Mouse (Mus musculus): ENCODE measurements around the gene Lemd2.
A peak's percentile ranks its signal among the peaks of the same experiment; 100 is the strongest.

Gene Lemd2

DNA sequence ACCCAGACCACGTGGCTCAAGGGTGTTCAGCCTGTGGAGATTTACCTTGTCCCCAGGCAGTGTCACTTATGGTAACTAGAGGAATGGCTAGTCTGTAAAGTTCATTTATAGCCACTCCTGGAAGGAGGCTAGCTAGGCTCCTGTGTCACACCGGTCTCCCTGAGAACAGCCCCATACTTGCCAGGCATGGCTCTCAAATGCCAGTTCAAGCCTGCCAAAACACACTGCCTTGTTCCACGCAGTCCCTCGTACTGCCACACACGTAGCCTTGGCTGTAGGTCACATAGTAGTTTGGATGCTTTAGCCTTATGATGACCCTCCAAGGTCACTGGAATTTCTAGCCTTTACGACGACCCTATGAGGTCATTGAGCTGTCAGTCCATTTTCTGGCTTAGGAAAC is 45.1 kb downstream of the Lemd2 start:
- no peak for DNase-seq (ENCODE audit: low read depth, low spot score)

DNA sequence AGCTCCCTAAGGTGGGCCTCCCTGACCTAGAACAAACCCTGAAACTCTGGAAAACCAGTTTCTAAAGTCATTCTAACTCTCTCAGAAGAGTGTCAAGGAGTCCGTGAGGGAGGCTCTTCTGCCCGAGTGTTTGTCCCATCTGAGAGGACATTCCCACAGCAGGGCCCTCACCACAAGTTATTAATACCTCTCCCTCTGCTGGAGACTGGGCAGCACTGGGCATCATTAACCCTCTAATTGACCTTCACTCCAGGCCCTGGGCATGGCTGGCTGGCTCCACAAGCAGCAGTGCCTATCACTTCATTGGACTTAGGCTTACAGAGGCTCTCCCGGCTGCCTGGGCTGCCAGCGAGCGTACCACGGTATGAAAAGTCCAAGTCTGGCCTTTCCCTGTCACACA is 45.8 kb downstream of the Lemd2 start:
- DNase-seq (ENCODE audit: low read depth, low spot score): no peak

DNA sequence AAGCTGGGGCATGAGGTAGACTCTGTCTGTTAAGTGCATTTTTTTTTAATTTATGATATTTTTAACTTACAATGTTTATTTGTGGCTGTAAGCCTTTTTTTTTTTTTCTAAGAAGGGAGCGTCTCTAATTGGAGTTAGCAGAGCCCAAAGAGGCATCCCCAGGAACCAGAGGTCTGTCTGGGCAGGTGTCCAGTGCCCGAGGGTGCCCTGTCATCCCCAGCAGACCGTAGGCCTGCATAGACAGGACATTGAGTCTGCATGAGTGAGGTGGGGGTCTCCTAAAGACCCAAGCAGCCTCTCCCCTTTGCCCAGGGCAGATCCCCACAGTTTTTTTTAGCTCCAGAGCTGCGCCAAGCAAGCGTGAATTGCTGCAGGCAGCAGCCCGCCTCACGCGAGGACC is 48.5 kb downstream of the Lemd2 start:
- no peak for DNase-seq (ENCODE audit: low read depth, low spot score)

DNA sequence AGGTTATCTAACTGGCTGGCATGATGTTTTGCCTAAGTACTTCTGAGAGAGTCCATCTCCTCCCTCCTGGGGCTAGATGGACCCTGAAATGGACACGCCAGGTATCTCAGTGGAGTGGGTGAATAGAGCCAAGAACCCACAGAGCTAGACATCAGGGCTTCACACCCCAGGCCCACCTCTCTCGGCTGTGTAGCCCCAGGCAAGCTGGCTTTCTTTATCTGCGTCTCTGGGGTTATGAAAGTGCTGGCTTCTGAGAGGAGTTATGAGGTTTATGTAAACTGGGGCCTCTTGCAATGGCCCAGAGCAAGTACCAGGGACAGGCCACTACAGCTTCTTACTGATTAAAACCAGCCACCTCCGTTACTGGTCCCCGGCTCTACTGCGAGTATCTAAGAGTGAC is 49.4 kb downstream of the Lemd2 start:
- DNase-seq (ENCODE audit: low read depth, low spot score): no peak

DNA sequence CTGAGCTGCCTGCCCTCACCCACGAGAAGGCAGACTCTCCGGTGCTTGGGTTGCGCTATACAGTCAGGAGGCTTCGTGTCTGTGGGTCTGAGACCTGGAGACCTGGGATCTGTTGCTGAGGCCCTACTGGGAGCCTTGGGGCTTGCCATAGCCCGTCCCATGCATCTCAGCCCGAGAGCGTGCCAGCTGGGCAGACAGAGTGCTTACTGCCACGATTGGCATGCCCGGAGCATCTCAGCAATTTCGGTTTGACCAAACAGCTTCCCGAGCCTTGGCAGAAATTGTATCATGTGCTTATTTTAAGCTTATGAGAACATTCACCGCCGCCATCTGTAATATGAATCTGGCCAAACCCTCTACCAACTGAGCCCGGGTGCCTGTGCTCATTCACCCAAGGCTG is 50.0 kb downstream of the Lemd2 start:
- DNase-seq (ENCODE audit: low read depth, low spot score): no peak

DNA sequence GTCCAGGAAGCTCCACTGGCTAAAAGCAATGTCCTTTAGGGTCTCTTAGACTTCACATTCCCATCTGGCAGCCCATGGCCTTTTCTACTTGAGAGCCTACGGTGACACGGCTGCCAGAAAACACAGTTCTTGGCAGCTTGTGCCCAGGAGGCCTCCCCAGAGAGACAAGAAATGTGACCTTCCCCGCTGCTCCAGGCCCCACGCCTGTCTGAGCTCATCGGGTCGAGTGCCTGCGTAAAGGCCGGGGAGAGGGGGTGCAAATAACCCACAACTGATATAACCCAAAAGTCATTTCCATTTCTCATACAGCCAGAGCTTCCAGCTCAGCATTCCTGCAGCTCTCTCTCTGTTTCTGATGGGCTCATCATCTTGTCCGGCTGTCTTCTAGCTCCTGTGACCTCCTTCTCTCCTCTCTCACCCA is 50.5 kb downstream of the Lemd2 start:
- DNase-seq (ENCODE audit: low read depth, low spot score): no peak

DNA sequence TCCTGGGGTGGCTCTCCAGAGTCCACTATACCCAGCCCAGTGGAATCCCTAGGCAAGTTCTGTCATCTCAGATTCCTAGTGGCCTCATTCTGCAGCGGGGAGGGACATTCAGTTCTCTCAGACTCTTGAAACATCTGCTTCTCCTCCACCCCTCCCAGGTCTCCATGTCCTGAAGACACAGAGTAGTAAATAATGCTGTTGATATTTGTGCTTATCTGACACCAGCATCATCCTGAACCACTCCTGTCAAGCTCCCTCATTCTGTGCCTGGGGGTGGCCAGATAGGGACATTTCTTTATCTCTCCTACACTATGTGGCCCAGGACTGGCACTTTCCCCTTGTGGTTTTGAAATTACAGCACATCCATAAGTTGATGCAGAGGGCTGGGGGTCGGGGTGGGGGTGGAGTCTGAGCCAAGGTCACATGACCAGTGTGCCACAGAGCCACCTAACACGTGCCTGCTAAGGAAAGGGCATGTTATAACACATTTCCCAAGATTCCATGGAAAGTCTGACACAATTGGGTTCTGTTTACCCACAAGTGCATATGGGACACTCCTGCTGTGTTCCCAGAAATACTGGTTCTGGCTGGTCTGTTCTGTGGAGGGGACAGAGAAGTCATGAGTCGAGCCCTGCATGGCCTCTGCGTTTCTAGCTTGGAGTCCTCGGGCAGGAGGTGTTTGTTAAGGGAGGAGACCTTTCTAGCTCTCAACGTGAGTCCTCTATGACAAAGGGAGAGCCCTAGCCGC is 51.1 kb downstream of the Lemd2 start:
- no peak for DNase-seq (ENCODE audit: low read depth, low spot score)

DNA sequence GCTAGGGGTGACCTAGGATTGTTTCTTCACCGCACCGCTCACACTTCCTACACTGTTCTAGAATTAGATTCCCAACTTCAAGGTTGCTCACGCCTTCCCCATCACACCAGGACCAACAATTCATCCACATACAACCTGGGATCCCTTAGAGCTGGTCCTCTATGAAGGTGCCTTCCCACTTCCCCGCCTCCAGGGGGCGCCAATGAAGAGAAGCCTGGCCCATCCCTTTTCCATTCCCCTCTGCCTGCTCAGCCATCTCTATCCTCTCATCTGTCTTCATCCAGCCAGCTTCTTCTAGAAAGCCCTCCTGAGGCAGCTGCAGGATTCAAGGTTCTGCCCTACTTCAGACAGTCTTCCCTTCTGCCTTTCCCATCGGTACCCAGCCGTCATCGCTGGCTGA is 52.9 kb downstream of the Lemd2 start:
- DNase-seq (ENCODE audit: low read depth, low spot score): no peak

DNA sequence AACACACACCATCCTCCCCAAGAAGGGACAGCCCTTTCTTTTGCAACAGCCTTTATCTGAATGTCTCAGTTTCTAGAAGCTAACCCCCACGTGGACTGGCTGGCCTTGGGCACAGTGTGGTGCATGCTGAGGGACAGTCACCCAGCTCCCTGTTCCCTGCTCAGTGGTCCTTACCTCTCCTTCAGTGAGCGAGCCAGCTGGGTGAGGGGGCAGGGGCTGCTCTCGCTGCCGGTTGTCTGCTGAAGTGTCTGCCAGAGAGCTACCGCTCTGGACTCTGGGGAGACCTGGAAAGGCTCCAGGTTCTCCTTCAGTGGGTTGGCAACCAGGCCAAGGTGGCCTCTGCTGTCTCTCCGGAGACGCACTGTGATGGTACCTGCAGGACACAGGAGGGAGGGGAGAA is 53.4 kb downstream of the Lemd2 start:
- DNase-seq (ENCODE audit: low read depth, low spot score): no peak

DNA sequence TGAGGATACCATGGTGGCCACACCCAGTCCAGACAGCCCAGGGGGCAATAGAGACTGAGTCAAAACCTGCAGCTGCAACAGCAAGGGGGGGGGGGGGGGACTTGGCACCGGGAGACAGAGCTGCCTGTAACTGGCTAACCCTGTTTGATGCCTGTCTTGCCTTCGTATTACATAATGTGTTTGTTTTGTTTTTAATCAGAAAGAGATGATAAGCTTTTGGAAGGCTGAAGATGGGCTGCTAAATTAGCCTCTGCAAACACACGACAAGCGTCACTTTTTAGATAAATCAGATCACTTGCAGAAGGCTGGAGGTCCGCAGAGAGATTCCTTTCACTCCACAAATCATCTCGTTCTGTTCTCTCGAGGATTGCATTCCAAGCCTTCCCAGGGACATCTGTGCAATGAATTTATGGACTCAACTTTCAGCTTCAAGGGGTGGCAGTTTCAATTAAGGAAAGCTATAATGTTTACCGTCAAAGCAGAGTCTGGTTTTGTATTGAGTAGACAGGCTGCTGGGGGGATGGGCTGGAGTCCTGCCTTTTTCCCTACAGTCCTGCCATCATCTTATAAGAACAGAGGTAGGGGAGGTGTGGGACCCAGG is 57.8 kb downstream of the Lemd2 start:
- DNase-seq (ENCODE audit: low read depth, low spot score): peak; percentile 85

DNA sequence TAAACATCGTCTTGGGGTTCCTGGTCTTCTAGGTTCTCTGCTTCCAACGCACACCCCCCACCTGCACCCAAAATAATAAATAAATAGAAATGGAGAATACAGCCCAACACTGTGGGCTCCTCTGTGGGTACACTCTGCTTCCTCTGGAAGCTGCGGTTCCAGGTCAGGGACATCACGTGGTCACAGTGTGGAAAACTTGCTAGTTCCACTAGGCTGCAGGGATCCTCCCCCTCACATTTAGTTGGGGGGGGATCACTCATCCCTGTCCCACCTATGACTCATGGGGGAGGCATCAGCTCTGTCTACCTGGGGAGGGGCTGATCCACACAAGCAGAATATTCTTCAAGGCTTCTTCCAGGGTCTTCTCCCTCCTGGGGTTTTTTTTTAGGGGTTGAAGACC is 60.1 kb downstream of the Lemd2 start:
- DNase-seq (ENCODE audit: low read depth, low spot score): no peak

DNA sequence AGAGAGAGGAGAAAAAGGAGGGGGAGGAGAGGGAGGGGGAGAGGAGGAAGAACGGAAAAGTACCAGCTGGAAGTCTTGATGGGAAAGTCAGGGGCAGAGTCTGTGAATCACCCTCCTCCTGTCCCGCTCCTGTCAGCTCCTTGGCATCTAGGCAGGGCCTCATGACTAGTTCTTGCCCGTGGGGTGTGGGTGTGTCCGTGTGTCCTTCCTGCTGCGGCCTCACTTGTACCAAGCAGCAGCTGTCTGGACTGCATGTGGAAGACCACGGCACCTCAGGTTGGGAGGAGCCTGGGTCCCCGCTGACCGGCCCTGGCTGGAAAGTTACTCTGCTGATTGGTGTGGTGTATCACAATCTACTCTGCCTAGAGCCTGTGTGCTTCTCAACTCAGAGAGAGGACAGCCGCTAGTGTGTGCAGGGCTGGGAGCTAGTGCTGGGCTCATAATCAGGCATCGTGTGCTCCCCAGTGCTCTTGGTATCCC is 62.3 kb downstream of the Lemd2 start:
- peak; percentile 37 for DNase-seq (ENCODE audit: low read depth, low spot score)

DNA sequence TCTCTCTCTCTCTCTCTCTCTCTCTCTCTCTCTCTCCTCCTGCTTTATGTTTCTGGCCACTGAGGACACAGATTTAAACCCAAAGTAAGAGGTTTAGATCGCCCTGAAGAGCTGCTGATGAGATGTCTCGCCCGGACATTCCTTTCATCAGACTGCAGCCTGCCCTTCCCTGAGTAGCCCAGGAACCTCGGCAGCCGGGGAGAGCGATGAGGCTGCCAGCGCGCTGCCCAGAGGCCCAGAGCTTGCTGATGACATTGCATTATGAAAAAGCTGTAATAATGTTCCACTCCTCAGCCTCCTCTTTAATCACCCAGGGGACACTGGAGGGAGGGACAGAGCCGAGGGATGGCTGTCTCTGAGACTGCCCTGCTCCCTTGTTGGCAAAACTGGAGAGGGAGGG is 64.0 kb downstream of the Lemd2 start:
- no peak for DNase-seq (ENCODE audit: low read depth, low spot score)
